Mouse (Mus musculus) brain, embryonic 14.5 days (tissue): ENCODE measurements around the gene Draxin.
A peak's percentile ranks its signal among the peaks of the same experiment; 100 is the strongest.

ENCODE experiments used
- CTCF ChIP-seq: fragments of 200-500 bp; IDR thresholded peaks from 2 replicates; pipeline ENCODE4 v1.5.1; 2012; ENCODE audit warnings: inconsistent platforms, mild to moderate bottlenecking, moderate library complexity, borderline replicate concordance; ENCODE audit not compliant: insufficient read depth, insufficient read length; ENCODE audit errors: extremely low read depth
- POLR2A ChIP-seq: fragments of 200-500 bp; IDR thresholded peaks from 2 replicates; pipeline ENCODE4 v1.6.1; 2012; ENCODE audit warnings: mild to moderate bottlenecking, inconsistent platforms, borderline replicate concordance; ENCODE audit not compliant: poor library complexity, insufficient read depth, insufficient read length, severe bottlenecking; ENCODE audit errors: extremely low read depth

DNA sequence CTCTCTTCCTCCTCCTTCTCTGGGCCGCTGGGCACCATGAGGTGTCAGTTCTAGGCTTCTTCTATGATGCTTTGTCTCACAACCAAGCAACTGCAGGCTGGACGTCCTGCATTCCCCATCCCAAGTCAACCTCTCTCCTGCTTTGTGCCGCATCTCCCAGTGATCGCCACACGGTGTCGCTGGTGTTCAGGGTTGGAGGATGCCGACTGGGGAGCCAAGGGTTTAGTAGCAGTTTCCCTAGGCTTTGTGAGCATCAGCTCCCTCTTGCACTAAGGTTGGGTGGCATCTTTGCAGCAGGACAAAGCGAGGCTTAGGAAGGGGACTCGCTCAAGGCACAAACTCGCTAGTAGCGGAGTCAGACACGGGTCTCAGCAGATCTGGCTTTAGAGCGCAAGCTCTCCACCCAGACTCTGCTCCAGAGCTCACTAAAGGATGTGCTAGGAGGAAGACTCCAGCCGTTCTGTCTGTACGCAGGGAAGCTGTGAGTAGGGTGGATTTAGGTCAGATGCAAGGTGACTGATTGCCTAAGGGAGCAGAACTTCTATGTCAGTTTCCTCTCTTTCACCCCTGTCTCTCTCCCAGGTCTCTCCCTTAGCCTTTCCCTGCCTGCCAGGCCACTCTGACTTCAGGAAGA is 15.6 kb downstream of the Draxin start:
- TF ChIP-seq CTCF (peak; percentile 97), POLR2A (no peak)
